Mouse (Mus musculus): ENCODE data around the gene Vmn1r222.
"Not testable (repeated sequence)": the region's sequence is repeated elsewhere in the genome, so short reads cannot be mapped to it uniquely, and the experiment has no call there.

Vmn1r222 gene

DNA sequence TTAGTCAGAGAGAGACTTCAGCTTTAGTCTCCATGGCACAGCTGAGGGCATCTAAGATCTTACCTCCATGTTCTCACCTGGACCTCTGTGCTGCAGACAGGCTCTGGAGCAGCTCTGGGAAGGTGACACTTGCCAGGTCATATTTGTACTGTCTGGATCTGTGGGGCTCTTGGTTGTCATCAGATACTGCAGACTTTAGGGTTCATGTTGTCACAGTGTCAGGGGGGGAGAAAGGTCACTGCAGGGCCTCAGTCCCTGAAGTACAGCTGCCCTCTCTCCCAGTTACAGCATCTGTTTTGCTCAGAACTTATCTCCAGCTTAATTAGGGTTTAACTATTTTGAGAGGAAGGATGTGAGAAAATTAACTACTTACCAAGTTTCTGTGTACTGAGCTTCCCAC, at the start of gene Vmn1r222:
Gene Vmn1r222 (minus strand): TSS at position 101 of the 400 bp plus-strand sequence.
- DNase-seq, result not testable (repeated sequence)

- DNase-seq, result no peak
Measured at GRCm38 (mm10) chr13:23285191-23285920, 49.6 kb upstream of the Vmn1r222 start.

DNA sequence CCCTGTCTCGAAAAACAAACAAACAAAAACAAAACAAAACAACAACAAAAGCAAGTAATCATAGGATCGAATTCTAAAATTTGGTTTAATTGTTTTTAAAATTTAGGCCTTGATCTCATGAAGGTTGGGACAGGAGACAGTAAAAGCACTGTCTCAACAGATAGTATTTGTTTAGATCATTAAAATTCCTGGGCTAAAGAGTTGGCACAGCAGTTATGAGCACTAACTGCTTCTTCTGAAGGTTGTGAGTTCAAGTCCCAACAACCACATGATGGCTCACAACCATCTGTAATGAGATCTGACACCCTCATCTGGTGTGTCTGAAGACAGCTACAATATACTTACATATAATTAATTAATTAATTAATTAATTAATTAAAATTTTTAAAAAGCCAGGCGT, 44.2 kb upstream of the Vmn1r222 start:
- DNase-seq, result no peak

DNA sequence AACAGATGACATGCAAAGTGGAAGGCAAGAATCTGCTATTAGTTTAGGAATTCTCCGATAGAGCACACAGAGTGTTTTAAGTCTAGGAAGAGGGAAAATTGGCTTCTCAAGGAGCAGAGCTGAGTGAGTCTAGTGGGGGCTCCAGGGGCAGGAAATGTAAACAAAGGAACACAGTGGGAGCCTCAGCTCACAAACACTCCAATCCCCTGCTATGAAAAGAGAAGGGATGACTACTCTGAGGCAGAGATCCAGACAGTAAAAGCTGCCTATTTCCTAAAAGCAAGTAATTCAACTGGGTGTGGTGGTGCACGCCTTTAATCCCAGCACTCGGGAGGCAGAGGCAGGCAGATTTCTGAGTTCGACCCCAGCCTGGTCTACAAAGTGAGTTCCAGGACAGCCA, 43.8 kb upstream of the Vmn1r222 start:
- no peak for DNase-seq

- DNase-seq, result no peak
Measured at GRCm38 (mm10) chr13:23270321-23271101, 34.8 kb upstream of the Vmn1r222 start.

DNA sequence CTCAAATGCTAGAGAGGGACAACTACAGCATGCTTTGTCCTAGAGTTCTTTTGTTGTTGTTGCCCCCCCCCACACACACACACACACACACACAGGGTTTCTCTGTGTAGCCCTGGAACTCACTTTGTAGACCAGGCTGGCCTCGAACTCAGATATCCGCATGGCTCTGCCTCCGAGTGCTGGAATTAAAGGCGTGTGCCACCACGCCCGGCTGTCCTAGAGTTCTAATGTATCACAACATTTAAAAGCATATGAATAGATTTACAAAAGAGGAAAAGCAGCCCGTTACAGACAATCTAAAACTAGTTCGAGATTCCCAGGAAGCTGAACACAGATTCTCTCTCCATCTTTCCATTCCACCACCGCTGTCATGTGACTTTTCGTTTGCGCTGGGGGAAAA, 33.9 kb upstream of the Vmn1r222 start:
- no peak for DNase-seq

- DNase-seq, result not testable (repeated sequence)
Measured at GRCm38 (mm10) chr13:23269127-23269526, 33.4 kb upstream of the Vmn1r222 start.

DNA sequence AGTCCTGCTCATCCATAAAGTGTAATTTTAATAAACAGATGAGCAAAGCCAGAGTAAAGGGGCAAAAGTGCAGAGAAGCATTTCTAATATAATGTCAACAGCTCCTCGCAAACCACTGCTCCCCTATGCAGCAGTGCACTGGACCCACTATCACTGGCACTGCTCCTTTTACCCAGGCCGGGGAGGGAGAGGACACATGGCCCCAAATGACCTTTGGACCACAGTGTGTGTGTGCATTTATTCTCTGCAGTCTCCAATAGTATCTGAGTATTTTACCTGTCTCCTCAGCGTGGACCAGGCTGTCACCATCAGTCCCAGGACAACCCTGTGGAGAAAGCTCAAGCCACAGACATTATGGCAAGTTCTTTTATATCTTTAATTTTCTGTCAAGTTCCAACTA, 32.9 kb upstream of the Vmn1r222 start:
- not testable (repeated sequence) for DNase-seq

- no peak for DNase-seq
Measured at GRCm38 (mm10) chr13:23258546-23259048, 22.9 kb upstream of the Vmn1r222 start.

- not testable (repeated sequence) for DNase-seq
Measured at GRCm38 (mm10) chr13:23246834-23247233, 11.1 kb upstream of the Vmn1r222 start, which contains the start of gene Vmn1r223. Vmn1r223 (plus strand) TSS chr13:23247134.

DNA sequence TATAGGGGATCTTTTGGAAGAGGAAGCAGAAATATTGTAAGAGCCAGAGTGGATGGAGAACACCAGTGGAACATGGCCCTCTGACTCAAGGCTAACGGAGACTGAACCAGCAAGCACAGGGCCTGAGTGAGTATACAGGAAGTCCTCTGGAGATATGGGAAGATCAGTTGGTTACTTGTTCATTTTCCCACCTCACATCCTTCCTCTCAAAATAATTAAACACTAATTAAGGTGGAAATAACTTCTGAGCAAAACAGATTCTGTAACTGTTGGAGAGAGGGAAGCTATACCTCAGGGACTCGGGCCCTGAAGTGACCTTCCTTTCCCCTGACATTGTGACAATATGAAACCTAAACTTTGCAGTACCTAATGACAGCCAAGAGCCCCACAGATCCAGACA, 21.9 kb downstream of the Vmn1r222 start, which contains the start of gene Vmn1r221:
Gene Vmn1r221 (plus strand): TSS at position 301 of the 400 bp plus-strand sequence.
- not testable (repeated sequence) for DNase-seq

- not testable (repeated sequence) for DNase-seq
Measured at GRCm38 (mm10) chr13:23203885-23204284, 31.9 kb downstream of the Vmn1r222 start.

- DNase-seq, result no peak
Measured at GRCm38 (mm10) chr13:23187875-23188274, 47.9 kb downstream of the Vmn1r222 start, which contains the start of gene Vmn1r220. Vmn1r220 (minus strand) TSS chr13:23187975.
